ENCODE assay signal across 7 mouse cellular contexts in genomic region chr8:115095548-115095947, GRCm38 (mm10).
DNase-seq lines count a peak whose midpoint lies in the region; ATAC-seq lines count a peak whose summit lies in the region.

No protein-coding gene starts in this region.

- H3K9ac ChIP-seq in kidney, embryonic 15.5 days = no peak overlapping the region

- H3K9me3 ChIP-seq in kidney, embryonic 15.5 days (replicated peaks) = no peaks in the 10 kb centered on the region

- peaks cover 5% of the 10 kb centered on the region for H3K4me1 ChIP-seq in kidney, embryonic 15.5 days

- H3K36me3 ChIP-seq in kidney, embryonic 15.5 days = no peaks in the 10 kb centered on the region

- no peak for ATAC-seq in kidney, embryonic 15.5 days (replicated peaks; ENCODE audit: low FRiP score)
- peak; percentile 53 for ATAC-seq in CD4-positive, CD25-positive, alpha-beta regulatory T cell, adult 4 months

- DNase-seq in kidney, adult 18-20 months = peak; percentile 36
- peak; percentile 3 for DNase-seq in NIH3T3 (ENCODE audit: low read depth)
- peak; percentile 60 for DNase-seq in embryo, embryonic 11 days
- peak; percentile 12 for DNase-seq in lung, postnatal 25 days (ENCODE audit: low spot score)
- no peak for DNase-seq in testis, postnatal 10 days (ENCODE audit: low spot score)

- H3K4me2 ChIP-seq in kidney, embryonic 15.5 days = no peak overlapping the region

- no peak overlapping the region for H3K4me3 ChIP-seq in kidney, embryonic 15.5 days (replicated peaks)

- no peak overlapping the region for H3K27ac ChIP-seq in kidney, embryonic 15.5 days

- WGBS in kidney, embryonic 15.5 days = 84% methylated on average over 4 of the region's 4 CpGs

- no peaks in the 10 kb centered on the region for H3K27me3 ChIP-seq in kidney, embryonic 15.5 days
